Comparison of ENCODE assay signal across 13 mouse cellular contexts in genomic region chr10:93188440-93188999, GRCm38 (mm10). TPM values are rescaled to one million over a fixed set of nuclear protein-coding genes. Genes with fewer than 3 reads are reported as not detected.
DNase-seq lines count a peak whose midpoint lies in the region; ATAC-seq and TF ChIP-seq lines count a peak whose summit lies in the region.
"Had no signal": no experiment of that assay in that cellular context is flagged by ENCODE, and none has a peak within 500 bp of the region (broad histone marks: within the 10 kb centered on the region; RNA-seq: fewer than 3 reads in every experiment).

No protein-coding gene starts in this region.

- H3K27ac ChIP-seq in heart, postnatal 0 days (ENCODE audit: low read depth), result peak overlapping the region; percentile 15; the same call in 1 of the 2 replicates

- H3K4me3 ChIP-seq in heart, postnatal 0 days (ENCODE audit: low read depth, low read length), result no peak overlapping the region
- H3K4me3 ChIP-seq: erythroblast, embryonic 14.5 days had no signal

- no peak for TF ChIP-seq CTCF in heart, postnatal 0 days (IDR thresholded peaks at IDR 0.05; ENCODE audit: low read depth)

- H3K9ac ChIP-seq in heart, postnatal 0 days (replicated peaks; ENCODE audit: low read depth, low read length), result no peak overlapping the region

- WGBS in heart, postnatal 0 days, result 62% methylated on average over 10 of the region's 10 CpGs

- no peak overlapping the region for H3K4me2 ChIP-seq in heart, postnatal 0 days (ENCODE audit: low read depth, low read length)

- no peak for DNase-seq in heart, postnatal 0 days (ENCODE audit: low spot score)
- DNase-seq in heart, postnatal 25 days (ENCODE audit: low spot score), result no peak
- DNase-seq in 416B (ENCODE audit: low read depth) (peak; percentile 50), ES-CJ7 (ENCODE audit: low read depth, low spot score) (peak; percentile 79)
- DNase-seq in induced T-regulatory cell, adult 2 months (ENCODE audit: low read depth), result peak; percentile 61
- no peak for DNase-seq in left cerebral cortex, adult 9 months (ENCODE audit: low spot score in 2 of 2)
- DNase-seq in gastrocnemius, postnatal 10 days, result no peak
- DNase-seq: adrenal gland, postnatal 36 days; left cerebral cortex, postnatal 4 days; lung, postnatal 4 days; spleen, adult 18-20 months had no signal

- ATAC-seq in heart, postnatal 0 days (ENCODE audit: insufficient read depth, low read depth), result no peak
- ATAC-seq: intestine, embryonic 16.5 days had no signal

- H3K4me1 ChIP-seq in heart, postnatal 0 days (ENCODE audit: control insufficient read depth, insufficient read depth), result peaks cover 14% of the 10 kb centered on the region

- TF ChIP-seq EP300 in heart, postnatal 0 days (IDR thresholded peaks at IDR 0.05; ENCODE audit: low read depth), result no peak

- intact Hi-C loops in heart, postnatal 25 days (cut with DNase I), result no loop called here

- no peaks in the 10 kb centered on the region for H3K9me3 ChIP-seq in heart, postnatal 0 days (replicated peaks; ENCODE audit: control insufficient read depth, low read length)

- no peaks in the 10 kb centered on the region for H3K27me3 ChIP-seq in heart, postnatal 0 days (ENCODE audit: control insufficient read depth, insufficient read depth, low read length)

- H3K36me3 ChIP-seq in heart, postnatal 0 days (replicated peaks; ENCODE audit: control insufficient read depth, insufficient read depth, low read length), result no peaks in the 10 kb centered on the region

RNA-seq across cellular contexts. Expression of gene Cdk17, which starts 27.8 kb away (rescaled TPM):
- 40.2 and 41.2 TPM in 2 replicates for total RNA-seq in heart, postnatal 0 days (2014; rRNA removed; ENCODE audit: low replicate concordance)
- polyA plus RNA-seq in heart, postnatal 0 days (2015; fragmentation: Nextera tagmentation; extraction: Ambion mirVana), result 11.9 and 12.3 TPM in 2 replicates
- total RNA-seq in heart, postnatal 25 days (2021), result 10 to 100 TPM; 16.2 to 19.7 TPM
- total RNA-seq in gastrocnemius, postnatal 10 days (2021), result 10 to 100 TPM; 18.6 to 22.6 TPM

Comparison
In these comparisons a context has a peak if more than half of its experiments do, and no peak if none do; other contexts are left out.
1. DNase-seq: peak in 416B (single experiment), ES-CJ7 (single experiment) and induced T-regulatory cell, adult 2 months (single experiment); none in heart, postnatal 0 days (single experiment), heart, postnatal 25 days (single experiment), left cerebral cortex, adult 9 months (0 of 2) and gastrocnemius, postnatal 10 days (single experiment).